Mouse (Mus musculus) left cerebral cortex, adult 2 months (tissue): ENCODE results near the gene Rpl10a. TPM values are rescaled to one million over a fixed set of nuclear protein-coding genes. Genes with fewer than 3 reads are reported as not detected.
"Not testable (repeated sequence)": the region's sequence is repeated elsewhere in the genome, so short reads cannot be mapped to it uniquely, and the experiment has no call there.

Experiments used
- DNase-seq, 2 experiments: peaks; one replicate each; pipeline ENCODE4 v3.0.0; 2021 to 2022; ENCODE audit warnings: low spot score in 2 of 2, mixed read lengths in 1 of 2; ENCODE audit errors: extremely low spot score in 1 of 2
- H3K27ac ChIP-seq: fragments of 200-600 bp; 2 replicates; pipeline ENCODE4 v1.8.1; 2022
- H3K4me3 ChIP-seq: fragments of 200-600 bp; 2 replicates; pipeline ENCODE4 v1.8.1; 2022
- CTCF ChIP-seq: fragments of 200-600 bp; IDR thresholded peaks from 2 replicates; pipeline ENCODE4 v1.8.1; 2022; ENCODE audit warnings: antibody characterized with exemption, mild to moderate bottlenecking, moderate library complexity
- intact Hi-C: fragments of 180-260 bp; cut with DNase I; formaldehyde crosslinking; loops from one replicate; pipeline ENCODE4 v1.15.1; 2025
- total RNA-seq, 2 experiments: library from RNA; stranded (reverse); gene quantifications; 2 replicates each; pipeline ENCODE4 v1.2.3; 2021

Rpl10a gene
- total RNA-seq, 2 experiments from 2014 or later, result 302 to 309 TPM

- no peak for TF ChIP-seq CTCF
- DNase-seq, result no peak
- Histone ChIP-seq H3K27ac (no peak overlapping the region), H3K4me3 (no peak overlapping the region)
- intact Hi-C loops, result no loop called here
Measured at GRCm38 (mm10) chr17:28311366-28312132, 16.7 kb upstream of the Rpl10a start.

DNA sequence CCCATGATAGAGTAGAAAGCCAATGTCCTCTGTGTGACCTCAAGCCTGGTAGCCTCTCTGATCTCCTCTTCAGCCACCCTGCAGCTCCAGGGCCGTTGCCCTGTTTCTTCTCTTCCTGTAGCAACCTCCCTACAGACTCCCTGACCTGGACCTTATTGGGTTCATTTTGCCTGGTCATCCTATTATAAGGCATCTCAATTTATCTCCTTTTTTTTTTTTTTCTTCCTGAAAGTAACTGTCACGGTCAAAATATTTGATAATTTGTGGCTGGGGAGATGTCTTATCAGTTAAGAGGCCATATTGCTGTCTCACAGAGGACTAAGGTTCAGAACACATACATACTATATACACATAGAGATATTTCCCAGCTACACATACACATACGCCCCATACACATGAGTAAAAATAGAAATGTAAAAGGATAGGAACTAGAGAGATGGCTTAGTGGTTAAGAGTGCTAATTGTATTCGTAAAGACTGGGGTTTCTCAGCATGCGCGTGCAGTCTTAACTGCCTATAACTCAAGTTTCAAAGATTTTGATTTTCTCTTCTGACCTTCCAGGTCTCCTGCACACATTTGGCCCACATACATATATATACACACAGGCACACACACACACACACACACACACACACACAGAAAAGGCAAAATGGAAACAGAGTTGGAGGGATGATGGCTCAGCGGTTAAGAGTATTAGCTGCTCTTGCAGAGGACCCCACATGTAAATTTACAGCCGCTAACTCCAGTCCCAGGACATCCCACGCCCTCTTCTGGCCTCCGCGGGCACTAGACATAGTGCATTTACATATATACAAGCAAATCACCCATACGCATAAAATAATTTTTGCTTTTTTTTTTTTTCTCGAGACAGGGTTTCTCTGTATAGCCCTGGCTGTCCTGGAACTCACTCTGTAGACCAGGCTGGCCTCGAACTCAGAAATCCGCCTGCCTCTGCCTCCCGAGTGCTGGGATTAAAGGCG is 15.7 kb upstream of the Rpl10a start:
- intact Hi-C loops, result no loop called here
- no peak overlapping the region for H3K27ac ChIP-seq
- peak overlapping the region; percentile 74 for H3K4me3 ChIP-seq
- no peak for DNase-seq
- TF ChIP-seq CTCF, result peak; percentile 30

DNA sequence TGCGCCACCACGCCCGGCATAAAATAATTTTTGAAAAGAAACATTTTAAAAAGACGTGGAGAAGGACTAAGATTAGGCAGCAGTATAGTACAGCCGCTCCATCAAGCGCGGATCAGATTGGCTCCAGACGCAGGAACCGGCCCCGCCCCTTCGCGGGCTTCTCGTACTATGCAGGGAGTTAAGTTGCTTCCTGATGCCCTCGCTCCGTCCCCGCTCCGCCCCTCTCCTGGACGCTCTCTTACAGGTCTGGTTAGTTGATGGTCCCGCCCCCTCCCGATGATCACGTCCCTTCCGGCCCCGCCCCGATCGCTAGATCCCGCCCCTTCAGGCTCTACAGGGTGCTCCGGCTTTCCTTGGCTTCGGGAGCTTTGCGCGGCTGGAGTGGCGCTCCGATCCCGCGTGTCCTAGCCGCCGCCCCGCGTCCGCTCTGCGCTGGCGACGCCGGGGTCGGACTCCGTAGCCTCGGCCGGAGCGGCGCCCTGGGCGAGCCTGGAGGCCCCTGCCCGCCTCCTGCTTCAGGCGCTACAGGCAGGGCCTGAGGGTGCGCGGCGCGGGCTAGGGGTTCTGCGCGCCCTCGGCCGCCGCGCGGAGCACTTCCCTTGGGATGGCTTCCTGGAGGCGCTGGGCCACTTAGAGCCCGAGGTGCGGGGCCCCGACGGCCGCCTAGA is 14.9 kb upstream of the Rpl10a start, which contains the start of gene Fance:
Fance (plus strand) TSS at position 308 of the 668 bp plus-strand sequence.
- H3K4me3 ChIP-seq, result peak within 1 kb of the TSS; percentile 74
- intact Hi-C loops, result no loop called here
- peak; percentile 85 to 93 for DNase-seq
- H3K27ac ChIP-seq, result peak within 1 kb of the TSS; percentile 62
- TF ChIP-seq CTCF, result no peak; the same call in 1 of the 2 replicates

DNA sequence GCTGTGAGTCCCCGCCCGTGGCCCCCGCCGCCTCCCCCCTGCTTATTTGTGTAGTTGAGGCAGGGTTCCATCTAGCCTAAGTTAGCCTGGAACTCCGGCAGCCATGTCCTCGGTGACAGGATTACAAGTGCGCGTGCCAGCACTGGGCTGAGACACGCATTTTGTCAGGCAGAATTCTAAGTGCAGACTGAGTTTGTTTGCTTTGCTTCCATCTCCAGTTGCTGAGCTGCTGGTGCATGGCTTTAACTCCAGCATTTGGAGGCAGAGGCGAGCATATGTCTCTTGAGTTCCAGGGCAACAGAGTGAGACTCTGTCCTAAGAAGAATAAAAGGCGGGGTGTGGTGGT is 14.4 kb upstream of the Rpl10a start:
- intact Hi-C loops, result no loop called here

GRCm38 (mm10) chr17:28315611-28316160 is 12.6 kb upstream of the Rpl10a start:
- H3K4me3 ChIP-seq, result no peak overlapping the region
- intact Hi-C loops, result no loop called here
- no peak for DNase-seq
- TF ChIP-seq CTCF, result no peak
- H3K27ac ChIP-seq, result no peak overlapping the region

More for the DNA sequence above, 14.4 kb upstream of the Rpl10a start:
- peak overlapping the region; percentile 62 for H3K27ac ChIP-seq
- DNase-seq, result no peak
- peak overlapping the region; percentile 74 for H3K4me3 ChIP-seq
- no peak for TF ChIP-seq CTCF

- no peak; the same call in none of the 2 replicates for TF ChIP-seq CTCF
- intact Hi-C loops, result no loop called here
- DNase-seq, result no peak
Measured at GRCm38 (mm10) chr17:28316476-28316875, 11.8 kb upstream of the Rpl10a start.

GRCm38 (mm10) chr17:28317091-28317490 is 11.2 kb upstream of the Rpl10a start:
- Histone ChIP-seq H3K4me3 (no peak overlapping the region), H3K27ac (no peak overlapping the region)
- intact Hi-C loops, result no loop called here
- no peak for TF ChIP-seq CTCF
- no peak for DNase-seq

More at GRCm38 (mm10) chr17:28316476-28316875, 11.8 kb upstream of the Rpl10a start:
- H3K4me3 ChIP-seq, result no peak overlapping the region
- no peak overlapping the region for H3K27ac ChIP-seq

- DNase-seq, result no peak
- no peak overlapping the region for H3K4me3 ChIP-seq
- no peak for TF ChIP-seq CTCF
- no peak overlapping the region for H3K27ac ChIP-seq
- intact Hi-C loops, result no loop called here
Measured at GRCm38 (mm10) chr17:28317725-28318124, 10.5 kb upstream of the Rpl10a start.

DNA sequence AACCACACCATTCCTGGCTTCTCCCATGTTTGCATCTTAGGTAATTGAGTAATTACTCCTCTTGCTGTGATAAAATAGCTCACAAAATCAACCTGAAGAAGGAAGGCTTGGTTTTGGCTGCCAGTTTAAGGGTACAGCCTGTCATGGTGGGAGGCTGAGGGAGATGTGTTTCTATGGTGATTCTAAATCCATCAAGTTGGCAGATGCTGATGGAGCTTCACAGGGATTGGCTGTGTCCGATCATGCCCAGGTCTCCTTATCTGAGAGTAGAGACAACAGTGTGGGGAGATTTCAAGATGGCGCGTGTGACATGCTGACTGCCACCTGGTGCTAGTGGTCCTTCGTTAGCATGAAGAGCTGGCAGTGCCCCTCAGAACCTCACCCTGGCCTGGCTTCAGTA is 6.6 kb upstream of the Rpl10a start:
- no peak for TF ChIP-seq CTCF
- intact Hi-C loops, result no loop called here
- no peak overlapping the region for H3K4me3 ChIP-seq
- no peak overlapping the region for H3K27ac ChIP-seq
- DNase-seq, result no peak

GRCm38 (mm10) chr17:28323786-28324185 is 4.5 kb upstream of the Rpl10a start:
- no peak for TF ChIP-seq CTCF
- DNase-seq, result no peak
- intact Hi-C loops, result no loop called here
- no peak overlapping the region for H3K27ac ChIP-seq
- no peak overlapping the region for H3K4me3 ChIP-seq

GRCm38 (mm10) chr17:28324416-28324815 is 3.9 kb upstream of the Rpl10a start:
- intact Hi-C loops, H3K4me3 ChIP-seq, DNase-seq, H3K27ac ChIP-seq: not testable (repeated sequence)
